ENCODE assay signal across 18 mouse cellular contexts in the genomic region with DNA sequence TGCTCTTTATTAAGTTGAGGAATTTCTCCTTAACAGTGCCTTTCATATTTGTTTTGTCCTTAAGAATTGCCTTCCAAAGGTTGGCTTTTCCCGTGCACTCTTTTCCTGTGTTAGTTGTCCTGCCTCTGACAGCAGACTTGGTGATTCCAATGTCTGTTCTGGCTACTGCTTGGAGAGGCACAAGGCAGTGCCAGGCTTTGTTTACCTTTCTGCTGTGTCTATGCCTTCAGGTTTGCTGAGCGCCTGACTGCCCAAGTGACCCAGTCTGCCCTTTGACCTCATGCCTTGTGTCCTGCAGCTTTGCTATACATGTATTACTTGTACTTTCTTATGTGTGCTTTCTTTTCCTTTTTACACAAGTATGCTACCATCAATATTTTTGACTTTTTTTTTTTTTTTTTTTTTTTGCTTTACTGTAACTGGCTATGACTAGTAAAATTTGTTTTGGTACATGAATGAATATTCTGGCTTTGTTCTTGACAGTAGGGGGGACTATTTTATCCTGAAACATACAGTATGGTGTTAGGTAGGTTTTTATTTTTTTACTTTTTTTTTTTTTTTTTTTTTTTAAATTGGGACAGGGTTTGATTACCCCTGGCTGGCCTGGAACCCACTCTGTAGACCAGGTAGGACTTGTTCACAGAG. TPM values are rescaled to one million over a fixed set of nuclear protein-coding genes. Genes with fewer than 3 reads are reported as not detected.
A peak's percentile ranks its signal among the peaks of the same experiment; 100 is the strongest.
DNase-seq lines count a peak whose midpoint lies in the region; ATAC-seq and TF ChIP-seq lines count a peak whose summit lies in the region.
"Had no signal": no experiment of that assay in that cellular context is flagged by ENCODE, and none has a peak within 500 bp of the region (broad histone marks: within the 10 kb centered on the region; RNA-seq: fewer than 3 reads in every experiment).

No protein-coding gene starts in this region.

- TF ChIP-seq CTCF in kidney, postnatal 0 days (IDR thresholded peaks at IDR 0.05; ENCODE audit: low read depth): no peak

- H3K4me3 ChIP-seq in heart, embryonic 11.5 days (ENCODE audit: low read depth, low read length): no peak overlapping the region
- no peak overlapping the region for H3K4me3 ChIP-seq in kidney, postnatal 0 days (replicated peaks; ENCODE audit: low read depth, low read length)
- H3K4me3 ChIP-seq: heart, embryonic 15.5 days; hindbrain, embryonic 13.5 days; midbrain, embryonic 12.5 days; neural tube, embryonic 15.5 days had no signal

- 41% methylated on average over 2 of the region's 2 CpGs for WGBS in heart, embryonic 11.5 days (ENCODE audit: insufficient replicate concordance)
- 21% methylated on average over 2 of the region's 2 CpGs for WGBS in kidney, postnatal 0 days

- H3K27me3 ChIP-seq in heart, embryonic 11.5 days (ENCODE audit: control insufficient read depth, insufficient read depth, low read length): no peaks in the 10 kb centered on the region
- no peaks in the 10 kb centered on the region for H3K27me3 ChIP-seq in kidney, postnatal 0 days (ENCODE audit: insufficient read depth, low read length)
- H3K27me3 ChIP-seq: heart, embryonic 15.5 days; hindbrain, embryonic 13.5 days; midbrain, embryonic 12.5 days; neural tube, embryonic 15.5 days had no signal

- H3K27ac ChIP-seq in heart, embryonic 11.5 days (ENCODE audit: low read depth, low read length): no peak overlapping the region
- no peak overlapping the region for H3K27ac ChIP-seq in kidney, postnatal 0 days
- H3K27ac ChIP-seq: heart, embryonic 15.5 days; hindbrain, embryonic 13.5 days; liver, embryonic 14.5 days; midbrain, embryonic 12.5 days; neural tube, embryonic 15.5 days had no signal

- no peaks in the 10 kb centered on the region for H3K9me3 ChIP-seq in heart, embryonic 11.5 days (replicated peaks; ENCODE audit: control insufficient read depth, low read length)
- H3K9me3 ChIP-seq in kidney, postnatal 0 days (replicated peaks; ENCODE audit: low read length): no peaks in the 10 kb centered on the region
- H3K9me3 ChIP-seq: heart, embryonic 15.5 days; hindbrain, embryonic 13.5 days; midbrain, embryonic 12.5 days; neural tube, embryonic 15.5 days had no signal

- H3K4me2 ChIP-seq in heart, embryonic 11.5 days: no peak overlapping the region
- no peak overlapping the region for H3K4me2 ChIP-seq in kidney, postnatal 0 days (ENCODE audit: low read length)
- H3K4me2 ChIP-seq: heart, embryonic 15.5 days; hindbrain, embryonic 13.5 days; midbrain, embryonic 12.5 days; neural tube, embryonic 15.5 days had no signal

- H3K4me1 ChIP-seq in heart, embryonic 11.5 days (ENCODE audit: control insufficient read depth, insufficient read depth, low read length): peaks cover 35% of the 10 kb centered on the region
- peaks cover 7% of the 10 kb centered on the region; the same call in 1 of the 2 replicates for H3K4me1 ChIP-seq in kidney, postnatal 0 days (replicated peaks; ENCODE audit: insufficient read depth, low read length)

- no peak for ATAC-seq in heart, embryonic 11.5 days (replicated peaks; ENCODE audit: insufficient number of reproducible peaks, low FRiP score, low TSS enrichment)
- ATAC-seq in kidney, postnatal 0 days (replicated peaks; ENCODE audit: low FRiP score, low read depth): no peak
- ATAC-seq: intestine, postnatal 0 days had no signal

- H3K36me3 ChIP-seq in heart, embryonic 11.5 days (ENCODE audit: control insufficient read depth, insufficient read depth, low read length): no peaks in the 10 kb centered on the region
- H3K36me3 ChIP-seq in kidney, postnatal 0 days (ENCODE audit: insufficient read depth, low read length): no peaks in the 10 kb centered on the region
- H3K36me3 ChIP-seq: heart, embryonic 15.5 days; hindbrain, embryonic 13.5 days; midbrain, embryonic 12.5 days; neural tube, embryonic 15.5 days had no signal

- H3K9ac ChIP-seq in heart, embryonic 11.5 days (ENCODE audit: low read depth, low read length): no peak overlapping the region
- H3K9ac ChIP-seq in kidney, postnatal 0 days (ENCODE audit: low read depth, low read length): no peak overlapping the region
- H3K9ac ChIP-seq: heart, embryonic 15.5 days; hindbrain, embryonic 13.5 days; liver, embryonic 14.5 days; midbrain, embryonic 12.5 days; neural tube, embryonic 15.5 days had no signal

- peak; percentile 64 for DNase-seq in heart, adult 11 months
- peak; percentile 25 for DNase-seq in lung, postnatal 36 days
- no peak for DNase-seq in lung, postnatal 4 days
- peak; percentile 29 for DNase-seq in kidney, postnatal 0 days (ENCODE audit: low spot score)
- DNase-seq in yolk sac, embryonic 10.5 days (ENCODE audit: low spot score): peak; percentile 71
- DNase-seq in thymus, postnatal 4 days: no peak
- no peak for DNase-seq in urinary bladder, postnatal 25 days (ENCODE audit: low spot score)
- DNase-seq: B cell, adult 2 months; cerebellum, adult 18-20 months; lung, postnatal 14 days; thymus, postnatal 25 days had no signal

RNA-seq across cellular contexts. Expression of gene Fbxw11, which starts 54.0 kb away (rescaled TPM):
- polyA plus RNA-seq in heart, embryonic 11.5 days (2014; fragmentation: Nextera tagmentation; extraction: Ambion mirVana): 51.0 and 74.8 TPM in 2 replicates
- polyA plus RNA-seq in kidney, postnatal 0 days (2015; fragmentation: Nextera tagmentation; extraction: Ambion mirVana): 61.1 and 68.4 TPM in 2 replicates

Comparison
In these comparisons a context has a peak if more than half of its experiments do, and no peak if none do; other contexts are left out.
1. DNase-seq: peak in heart, adult 11 months (single experiment), lung, postnatal 36 days (single experiment), kidney, postnatal 0 days (single experiment) and yolk sac, embryonic 10.5 days (single experiment); none in lung, postnatal 4 days (0 of 2), thymus, postnatal 4 days (single experiment) and urinary bladder, postnatal 25 days (single experiment).